Mouse (Mus musculus) embryo, embryonic 9.5 days (tissue): ENCODE measurements around the gene Zc3h18.

Experiments
- DNase-seq: peaks from one replicate; pipeline ENCODE4 v3.0.0-alpha.2; 2017; ENCODE audit errors: extremely low spot score

The Zc3h18 gene

GRCm38 (mm10) chr8:122347811-122348552 lies 28.4 kb upstream of the Zc3h18 start:
- DNase-seq, result no peak

- DNase-seq, result no peak
Measured at GRCm38 (mm10) chr8:122349357-122350297, 26.8 kb upstream of the Zc3h18 start.

GRCm38 (mm10) chr8:122350309-122351089 lies 25.9 kb upstream of the Zc3h18 start:
- DNase-seq, result no peak

- DNase-seq, result no peak
Measured at GRCm38 (mm10) chr8:122354157-122354556, 22.3 kb upstream of the Zc3h18 start.

GRCm38 (mm10) chr8:122355642-122356606 lies 20.5 kb upstream of the Zc3h18 start:
- DNase-seq, result no peak

- no peak for DNase-seq
Measured at GRCm38 (mm10) chr8:122357202-122357601, 19.2 kb upstream of the Zc3h18 start.

- DNase-seq, result no peak
Measured at GRCm38 (mm10) chr8:122357641-122358040, 18.8 kb upstream of the Zc3h18 start.

GRCm38 (mm10) chr8:122359111-122359775 lies 17.2 kb upstream of the Zc3h18 start:
- no peak for DNase-seq

- no peak for DNase-seq
Measured at GRCm38 (mm10) chr8:122360696-122361416, 15.6 kb upstream of the Zc3h18 start, which contains the start of gene Trhr2. Trhr2 (minus strand) TSS chr8:122360746.

- DNase-seq, result no peak
Measured at GRCm38 (mm10) chr8:122362271-122362670, 14.1 kb upstream of the Zc3h18 start.

- DNase-seq, result no peak
Measured at GRCm38 (mm10) chr8:122362967-122363366, 13.4 kb upstream of the Zc3h18 start.

GRCm38 (mm10) chr8:122368494-122368893 lies 7.9 kb upstream of the Zc3h18 start:
- no peak for DNase-seq

GRCm38 (mm10) chr8:122369665-122370064 lies 6.7 kb upstream of the Zc3h18 start:
- DNase-seq, result peak; percentile 66

GRCm38 (mm10) chr8:122371706-122372105 lies 4.7 kb upstream of the Zc3h18 start:
- DNase-seq, result no peak

- no peak for DNase-seq
Measured at GRCm38 (mm10) chr8:122375320-122375719, 1.1 kb upstream of the Zc3h18 start.

- no peak for DNase-seq
Measured at GRCm38 (mm10) chr8:122375751-122376364, 551 bp upstream of the Zc3h18 start.

- no peak for DNase-seq
Measured at GRCm38 (mm10) chr8:122383039-122383438, 6.6 kb downstream of the Zc3h18 start.

- DNase-seq, result no peak
Measured at GRCm38 (mm10) chr8:122389357-122389756, 12.9 kb downstream of the Zc3h18 start.

- DNase-seq, result no peak
Measured at GRCm38 (mm10) chr8:122390758-122391157, 14.3 kb downstream of the Zc3h18 start.
